In genomic region chr5:107269006-107269328, GRCm38 (mm10) we compare ENCODE assay signal across 9 mouse cellular contexts. TPM values are rescaled to one million over a fixed set of nuclear protein-coding genes. Genes with fewer than 3 reads are reported as not detected.
A peak's percentile ranks its signal among the peaks of the same experiment; 100 is the strongest.
DNase-seq lines count a peak whose midpoint lies in the region; ATAC-seq and TF ChIP-seq lines count a peak whose summit lies in the region.
"Had no signal": no experiment of that assay in that cellular context is flagged by ENCODE, and none has a peak within 500 bp of the region (broad histone marks: within the 10 kb centered on the region; RNA-seq: fewer than 3 reads in every experiment).

No protein-coding gene starts in this region.

- H3K9me3 ChIP-seq in intestine, embryonic 15.5 days: no peaks in the 10 kb centered on the region

- TF ChIP-seq POLR2A in heart, adult 2 months (IDR thresholded peaks at IDR 0.05; ENCODE audit: insufficient read depth, low read depth, low read length): no peak

- H3K4me2 ChIP-seq in intestine, embryonic 15.5 days (replicated peaks): peak overlapping the region; percentile 34

- WGBS in heart, adult 2 months: 53% methylated on average over 6 of the region's 6 CpGs
- 14% methylated on average over 6 of the region's 6 CpGs for WGBS in intestine, embryonic 15.5 days

- intact Hi-C loops in heart, adult 2 months (cut with DNase I): no loop called here

- H3K9ac ChIP-seq in heart, adult 2 months (ENCODE audit: low read depth, low read length): peak overlapping the region; percentile 15; the same call in 1 of the 2 replicates
- H3K9ac ChIP-seq in intestine, embryonic 15.5 days: no peak overlapping the region

- no peak for TF ChIP-seq EP300 in heart, adult 2 months (IDR thresholded peaks at IDR 0.05; ENCODE audit: insufficient read depth, low read depth, low read length)

- peaks cover 27% of the 10 kb centered on the region for H3K4me1 ChIP-seq in heart, adult 2 months (ENCODE audit: control insufficient read depth, insufficient read depth, low read length)
- H3K4me1 ChIP-seq in intestine, embryonic 15.5 days (replicated peaks): peaks cover 22% of the 10 kb centered on the region

- no peak overlapping the region for H3K27ac ChIP-seq in heart, adult 2 months
- peak overlapping the region; percentile 54; the same call in 1 of the 2 replicates for H3K27ac ChIP-seq in intestine, embryonic 15.5 days

- no peak for ATAC-seq in intestine, embryonic 15.5 days

- H3K4me3 ChIP-seq in heart, adult 2 months: no peak overlapping the region
- H3K4me3 ChIP-seq in intestine, embryonic 15.5 days (replicated peaks): no peak overlapping the region

- no peaks in the 10 kb centered on the region for H3K27me3 ChIP-seq in heart, adult 2 months (ENCODE audit: control insufficient read depth, insufficient read depth, low read length)
- no peaks in the 10 kb centered on the region for H3K27me3 ChIP-seq in intestine, embryonic 15.5 days (replicated peaks)

- TF ChIP-seq CTCF in heart, adult 2 months (IDR thresholded peaks at IDR 0.05): no peak

- no peak for DNase-seq in heart, adult 2 months
- DNase-seq in heart, adult 11 months: no peak
- peak; percentile 83 for DNase-seq in Muller cell, postnatal 12 days (ENCODE audit: inconsistent ontology term)
- DNase-seq in lung, postnatal 25 days (ENCODE audit: low spot score): peak; percentile 34
- no peak for DNase-seq in left cerebral cortex, adult 18-20 months (ENCODE audit: low spot score in 2 of 2)
- no peak for DNase-seq in layer of hippocampus, adult 11-12 months (ENCODE audit: low spot score)
- no peak for DNase-seq in right cerebral cortex, postnatal 14 days
- DNase-seq: adrenal gland, postnatal 14 days had no signal

- H3K36me3 ChIP-seq in heart, adult 2 months (ENCODE audit: control insufficient read depth, insufficient read depth, low read length): peaks cover 12% of the 10 kb centered on the region
- H3K36me3 ChIP-seq in intestine, embryonic 15.5 days: no peaks in the 10 kb centered on the region

- peaks cover 17% of the 10 kb centered on the region for H3K79me2 ChIP-seq in heart, adult 2 months (replicated peaks; ENCODE audit: control insufficient read depth, insufficient read depth, low read length)

RNA-seq across cellular contexts. Expression of gene Tgfbr3, which starts 20.5 kb away (rescaled TPM):
- 10 to 100 TPM; 41.2 to 47.6 TPM for total RNA-seq in heart, adult 2 months (2021)
- 27.2 and 32.6 TPM in 2 replicates for polyA plus RNA-seq in heart, adult 2 months (2012; rRNA removed)
- polyA plus RNA-seq in intestine, embryonic 15.5 days (2015; fragmentation: Nextera tagmentation; extraction: Ambion mirVana): 14.4 and 16.3 TPM in 2 replicates
- 10 to 100 TPM; 12.2 to 13.4 TPM for total RNA-seq in left cerebral cortex, adult 18-20 months (2021)

Comparison
In these comparisons a context has a peak if more than half of its experiments do, and no peak if none do; other contexts are left out.
1. DNase-seq: peak in Muller cell, postnatal 12 days (single experiment) and lung, postnatal 25 days (single experiment); none in heart, adult 2 months (0 of 2), heart, adult 11 months (single experiment), left cerebral cortex, adult 18-20 months (0 of 2), layer of hippocampus, adult 11-12 months (single experiment) and right cerebral cortex, postnatal 14 days (single experiment).